Mouse (Mus musculus): ENCODE results near the gene Cnpy1.

Gene Cnpy1

DNA sequence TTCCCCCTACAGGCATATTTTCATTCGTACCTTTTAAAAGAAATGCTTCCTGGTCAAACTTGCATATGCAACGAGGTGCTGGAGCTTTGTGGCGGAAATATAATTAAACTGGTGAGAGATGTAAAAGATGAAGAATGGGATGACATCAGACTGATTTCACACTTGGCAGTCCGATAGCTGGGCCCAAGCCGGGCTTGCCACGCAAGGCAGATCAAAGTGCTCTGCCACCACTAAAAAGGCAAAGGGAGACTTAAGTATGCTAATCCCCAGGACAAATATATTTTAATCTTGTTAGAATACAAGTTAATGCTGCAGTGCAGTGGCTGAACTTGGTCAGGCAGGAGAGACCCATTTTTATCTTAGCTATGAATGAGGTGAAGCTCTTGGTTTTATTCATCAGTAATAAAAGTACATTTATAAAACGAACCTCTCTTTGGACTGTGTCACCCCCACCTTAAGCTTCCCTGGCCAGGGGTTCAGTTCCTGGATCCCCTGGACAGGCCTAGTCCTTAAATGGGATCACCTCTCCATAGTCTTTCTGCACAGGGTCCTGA is 66.3 kb downstream of the Cnpy1 start:
- no peak for DNase-seq (ENCODE audit: low spot score)

DNA sequence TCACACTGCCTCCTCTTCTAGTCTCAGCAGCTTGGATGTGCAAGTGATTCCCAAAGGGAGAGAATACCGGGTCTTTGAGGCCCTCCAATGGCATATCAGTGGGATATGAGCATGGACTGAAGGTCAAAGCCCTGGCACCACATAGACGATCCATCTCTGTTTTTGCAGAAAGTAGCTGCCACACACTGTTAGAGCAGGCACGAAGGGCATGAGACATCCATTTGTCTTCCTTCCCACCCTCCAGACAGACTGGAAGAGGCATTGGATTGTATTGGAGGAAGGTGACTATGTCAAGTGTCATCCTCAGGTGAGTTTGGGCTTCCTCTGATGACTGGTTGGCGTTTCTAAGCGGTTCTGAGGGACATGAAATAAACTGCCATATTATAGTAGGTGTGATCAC is 67.3 kb downstream of the Cnpy1 start:
- no peak for DNase-seq (ENCODE audit: low spot score)

- DNase-seq (ENCODE audit: low spot score) = no peak
Measured at GRCm38 (mm10) chr5:28176585-28176984, 69.0 kb downstream of the Cnpy1 start.

GRCm38 (mm10) chr5:28176023-28176422 is 69.6 kb downstream of the Cnpy1 start:
- DNase-seq (ENCODE audit: low spot score) = no peak

DNA sequence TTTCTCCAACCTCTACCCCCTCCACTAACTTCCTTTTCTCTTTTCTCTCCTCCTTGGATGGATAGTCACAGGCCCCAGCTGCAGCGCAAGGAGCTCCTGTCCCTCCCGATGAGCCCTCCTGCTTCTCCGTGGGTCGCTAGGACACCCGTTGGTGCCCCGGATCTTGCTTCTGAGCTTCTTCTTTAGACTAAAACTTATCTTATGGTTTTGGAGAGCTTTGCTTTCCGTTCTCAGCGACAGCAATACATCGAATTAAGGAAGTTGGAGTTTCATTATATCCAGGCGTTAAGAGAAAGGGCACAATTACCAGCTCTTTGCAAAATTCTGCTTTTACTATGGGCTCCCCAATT is 70.1 kb downstream of the Cnpy1 start:
- DNase-seq (ENCODE audit: low spot score) = no peak

DNA sequence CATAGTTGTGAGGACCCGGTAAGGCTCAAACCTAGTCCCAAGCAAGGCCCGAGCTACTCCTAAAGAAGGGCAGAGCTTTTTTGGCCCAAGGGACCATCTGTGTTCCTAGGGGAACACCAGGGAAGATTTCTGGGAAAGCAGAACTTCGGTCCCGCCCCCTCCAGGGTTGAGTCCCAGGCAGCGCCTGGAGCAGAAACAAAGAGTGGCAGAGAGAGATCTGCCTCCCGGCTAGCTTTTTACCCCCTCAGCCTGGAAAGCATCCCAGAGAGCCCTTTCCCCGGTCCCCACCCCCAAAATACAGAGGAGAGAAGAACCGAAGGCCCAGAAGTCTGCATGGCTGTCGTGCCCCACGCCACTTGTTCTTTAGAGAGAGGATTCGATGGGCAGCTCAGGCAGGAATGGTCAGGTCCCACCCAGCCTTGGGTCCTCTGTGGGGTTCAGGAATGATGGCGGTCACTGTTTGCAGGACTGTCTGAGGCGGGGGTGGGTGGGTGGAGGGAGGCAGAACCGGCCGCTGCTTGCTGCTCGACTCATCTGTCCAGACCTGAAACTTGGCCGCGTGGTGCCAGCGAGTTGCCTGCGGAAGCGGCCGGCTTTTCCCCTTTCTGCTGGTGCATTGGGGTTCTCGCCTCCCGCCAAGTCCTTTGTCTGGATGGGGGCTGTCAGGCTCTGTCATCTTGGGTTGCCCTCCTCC is 70.6 kb downstream of the Cnpy1 start:
- DNase-seq (ENCODE audit: low spot score) = no peak

GRCm38 (mm10) chr5:28174086-28174485 is 71.5 kb downstream of the Cnpy1 start:
- DNase-seq (ENCODE audit: low spot score) = no peak

- DNase-seq (ENCODE audit: low spot score) = no peak
Measured at GRCm38 (mm10) chr5:28173674-28174073, 71.9 kb downstream of the Cnpy1 start.

DNA sequence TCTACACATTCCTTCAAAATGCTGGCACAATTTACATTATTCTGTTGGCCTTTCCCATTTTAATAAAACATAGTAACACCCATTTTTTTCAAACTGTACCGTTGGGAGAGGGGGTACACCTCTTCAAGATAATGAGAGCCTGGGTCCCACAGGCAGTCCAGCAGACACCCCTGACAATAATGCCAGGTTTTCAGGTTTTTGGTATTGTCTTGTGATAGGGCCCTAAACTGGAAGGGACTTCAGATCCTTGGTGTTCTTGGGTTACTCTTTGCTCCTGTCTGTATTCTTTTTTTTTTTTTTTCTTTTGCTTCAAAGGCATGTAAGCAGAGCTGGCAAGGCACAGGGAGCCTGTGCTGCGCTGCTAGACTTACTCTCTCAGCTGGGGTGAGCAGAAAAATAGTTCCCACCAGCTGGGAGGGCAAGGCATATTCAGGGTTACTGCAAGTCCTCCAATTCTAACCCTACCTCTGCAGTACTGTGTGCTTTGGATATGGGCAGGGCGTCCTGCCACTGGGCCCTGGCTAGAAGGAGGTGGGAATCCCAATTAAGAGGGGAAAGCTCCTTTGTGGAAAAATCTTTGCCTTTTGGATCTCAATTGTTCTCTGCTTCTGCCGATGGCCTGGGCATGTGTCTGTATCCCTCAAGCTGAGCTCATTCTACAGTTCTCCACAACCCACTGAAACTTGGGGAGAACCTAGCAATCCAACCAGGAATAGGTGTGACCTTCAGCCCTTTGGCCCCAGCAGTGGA is 72.5 kb downstream of the Cnpy1 start:
- DNase-seq (ENCODE audit: low spot score) = no peak

GRCm38 (mm10) chr5:28172261-28172920 is 73.2 kb downstream of the Cnpy1 start:
- DNase-seq (ENCODE audit: low spot score) = no peak

- DNase-seq (ENCODE audit: low spot score) = no peak
Measured at GRCm38 (mm10) chr5:28171667-28172066, 73.9 kb downstream of the Cnpy1 start.

DNA sequence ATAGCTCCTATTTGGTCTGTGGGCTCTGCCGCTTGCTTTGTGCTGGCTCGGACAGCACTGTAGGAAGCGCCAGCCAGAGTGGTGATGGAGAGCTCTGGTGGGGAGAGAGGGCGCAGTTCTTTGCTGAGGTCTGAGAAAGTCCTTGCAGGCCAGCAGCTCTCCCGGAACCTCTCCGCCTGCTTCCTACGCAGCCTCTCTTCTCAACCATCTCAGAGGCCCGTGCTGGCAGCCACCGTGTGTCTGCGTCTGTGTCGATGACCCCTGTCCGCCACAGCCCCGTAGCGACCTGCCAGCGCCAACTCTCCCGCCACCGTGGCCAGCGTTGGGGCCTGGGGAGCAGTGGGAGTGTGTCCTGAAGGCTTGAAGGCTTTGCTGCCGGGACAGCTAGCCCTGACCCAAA is 74.7 kb downstream of the Cnpy1 start:
- no peak for DNase-seq (ENCODE audit: low spot score)

- no peak for DNase-seq (ENCODE audit: low spot score)
Measured at GRCm38 (mm10) chr5:28170081-28170480, 75.5 kb downstream of the Cnpy1 start.

DNA sequence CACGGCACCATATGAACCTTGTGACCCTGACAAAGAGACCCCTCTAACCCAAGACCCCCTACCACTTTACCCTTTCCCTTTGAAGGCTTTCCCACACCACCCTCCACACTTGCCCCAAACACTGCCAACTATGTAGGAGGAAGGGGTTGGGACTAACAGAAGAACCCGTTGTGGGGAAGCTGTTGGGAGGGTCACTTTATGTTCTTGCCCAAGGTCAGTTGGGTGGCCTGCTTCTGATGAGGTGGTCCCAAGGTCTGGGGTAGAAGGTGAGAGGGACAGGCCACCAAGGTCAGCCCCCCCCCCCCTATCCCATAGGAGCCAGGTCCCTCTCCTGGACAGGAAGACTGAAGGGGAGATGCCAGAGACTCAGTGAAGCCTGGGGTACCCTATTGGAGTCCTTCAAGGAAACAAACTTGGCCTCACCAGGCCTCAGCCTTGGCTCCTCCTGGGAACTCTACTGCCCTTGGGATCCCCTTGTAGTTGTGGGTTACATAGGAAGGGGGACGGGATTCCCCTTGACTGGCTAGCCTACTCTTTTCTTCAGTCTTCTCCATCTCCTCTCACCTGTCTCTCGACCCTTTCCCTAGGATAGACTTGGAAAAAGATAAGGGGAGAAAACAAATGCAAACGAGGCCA is 76.3 kb downstream of the Cnpy1 start:
- DNase-seq (ENCODE audit: low spot score) = no peak

DNA sequence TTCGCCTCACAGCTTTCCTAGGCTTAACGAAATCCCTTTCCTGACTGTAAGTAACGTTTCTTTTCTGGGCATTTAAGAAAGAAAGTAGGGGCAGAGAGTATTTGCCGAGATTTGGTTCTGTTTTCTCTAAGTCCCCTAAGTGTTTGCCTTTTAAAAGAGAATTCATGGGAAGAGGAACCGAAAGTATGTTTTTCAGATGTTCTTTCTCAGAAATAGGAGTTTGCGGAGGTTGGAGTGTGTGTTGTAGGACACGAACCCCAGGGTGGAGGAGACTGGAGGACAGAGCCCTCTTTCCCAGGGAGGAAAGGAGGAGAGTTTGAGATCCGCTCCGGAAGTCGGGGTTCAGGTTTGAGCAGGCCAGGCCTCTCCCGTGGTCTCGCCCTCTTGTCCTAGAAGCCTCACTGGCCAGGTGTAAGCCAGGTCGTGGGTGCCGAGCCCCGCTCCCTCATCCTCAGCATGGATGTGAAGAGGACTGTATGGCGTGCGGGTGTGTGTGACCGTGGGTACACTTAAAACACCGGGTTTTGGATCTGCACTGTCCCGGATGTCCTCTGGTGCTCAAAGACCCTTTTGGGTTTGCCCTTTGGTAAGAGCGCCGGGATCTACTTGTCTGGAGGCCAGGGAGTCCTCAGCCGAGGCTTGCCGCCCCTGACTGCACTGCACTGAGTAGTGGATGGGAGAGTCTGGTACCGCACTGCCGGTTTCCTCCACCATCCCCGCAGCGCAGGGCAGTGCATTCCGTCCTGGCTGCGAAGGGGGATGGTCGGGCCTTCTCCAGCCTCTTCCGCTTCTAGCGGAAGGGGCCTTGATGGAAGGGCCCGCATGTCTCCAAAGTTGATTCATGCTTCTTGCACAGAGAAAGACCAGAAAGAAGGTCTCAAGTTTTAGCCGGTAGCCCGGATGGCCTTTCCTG is 77.1 kb downstream of the Cnpy1 start:
- no peak for DNase-seq (ENCODE audit: low spot score)

DNA sequence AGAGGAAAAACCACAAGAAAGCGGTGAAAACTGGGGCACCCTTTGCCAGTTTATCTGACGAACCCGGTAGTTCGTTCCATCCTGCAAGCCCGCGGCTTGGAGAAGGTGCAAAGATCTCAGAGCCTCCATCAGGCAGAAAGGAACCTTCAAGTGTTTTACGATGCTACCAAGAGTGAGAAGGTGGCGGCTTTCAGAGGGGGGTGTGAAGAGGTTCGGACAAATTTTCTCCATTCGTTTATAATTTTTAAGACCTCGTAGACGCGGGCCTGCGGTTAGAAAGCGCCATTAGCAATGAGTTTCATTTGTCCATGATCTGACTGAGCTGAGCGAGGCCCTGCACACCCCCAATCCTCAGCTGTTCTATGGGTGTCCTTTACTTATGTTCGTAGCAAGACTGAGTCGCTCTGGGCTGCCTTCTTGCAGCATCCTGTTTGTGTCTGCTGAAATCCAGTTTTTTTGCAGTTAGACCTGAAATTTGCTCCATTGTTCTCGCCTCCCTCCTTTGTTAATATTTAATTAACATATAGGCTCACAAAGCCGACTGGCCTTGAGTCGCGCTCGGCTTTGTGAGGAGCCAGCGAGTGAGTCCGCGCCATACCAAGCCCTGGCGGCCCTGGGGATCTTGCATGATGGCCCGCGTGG is 77.9 kb downstream of the Cnpy1 start:
- no peak for DNase-seq (ENCODE audit: low spot score)

- peak; percentile 12 for DNase-seq (ENCODE audit: low spot score)
Measured at GRCm38 (mm10) chr5:28166256-28167231, 79.1 kb downstream of the Cnpy1 start.

- DNase-seq (ENCODE audit: low spot score) = no peak
Measured at GRCm38 (mm10) chr5:28165358-28166255, 80.0 kb downstream of the Cnpy1 start, which contains the start of gene En2. Gene En2 (plus strand): TSS chr5:28165694.

GRCm38 (mm10) chr5:28163926-28164325 is 81.7 kb downstream of the Cnpy1 start:
- DNase-seq (ENCODE audit: low spot score) = no peak
